Mouse (Mus musculus): Measurements from ENCODE around the gene Tmem207. TPM values are rescaled to one million over a fixed set of nuclear protein-coding genes. Genes with fewer than 3 reads are reported as not detected.

Tmem207 gene
- polyA plus RNA-seq, 1 experiment from 2014 or later = not detected

DNA sequence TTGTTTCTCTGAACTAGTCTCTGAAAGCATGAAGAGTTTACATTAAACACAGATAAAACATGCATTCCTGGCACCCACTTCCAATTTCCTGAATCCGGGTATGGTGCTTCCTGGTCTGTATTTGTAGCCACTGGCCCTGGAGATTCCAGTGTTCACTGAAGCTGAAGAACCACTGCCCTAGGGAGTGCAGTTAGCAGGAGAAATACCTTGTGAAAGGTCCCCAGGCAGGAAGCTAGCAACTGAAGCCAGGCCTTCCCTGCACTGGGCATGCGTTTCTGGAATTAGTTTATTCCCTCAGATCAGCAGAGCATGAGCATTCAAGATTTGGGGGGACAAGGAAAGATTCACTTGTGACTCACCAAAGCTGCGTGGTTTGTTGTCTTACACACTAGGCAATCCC lies 72.4 kb downstream of the Tmem207 start:
- H3K4me3 ChIP-seq = no peak overlapping the region
- no peaks in the 10 kb centered on the region for H3K4me1 ChIP-seq
- no peak for ATAC-seq (ENCODE audit: insufficient number of reproducible peaks, insufficient read depth, low FRiP score, low TSS enrichment, low read depth)
- 44% methylated on average over 3 of the region's 3 CpGs for WGBS
- no peak overlapping the region for H3K27ac ChIP-seq
- H3K27me3 ChIP-seq = no peaks in the 10 kb centered on the region
- H3K36me3 ChIP-seq = no peaks in the 10 kb centered on the region
- no peak overlapping the region for H3K4me2 ChIP-seq
- H3K9ac ChIP-seq = no peak overlapping the region
- H3K9me3 ChIP-seq = no peaks in the 10 kb centered on the region

Other genes starting within 250 kb of the Tmem207 start
- gene Cldn1, start 154.9 kb downstream of the Tmem207 start, polyA plus RNA-seq (2015; fragmentation: Nextera tagmentation; extraction: Ambion mirVana) = 12.6 and 14.1 TPM in 2 replicates
- gene Cldn16, start 63.6 kb downstream of the Tmem207 start, polyA plus RNA-seq (2015; fragmentation: Nextera tagmentation; extraction: Ambion mirVana) = not detected in 2 replicates
- gene Il1rap, start 54.9 kb upstream of the Tmem207 start, polyA plus RNA-seq (2015; fragmentation: Nextera tagmentation; extraction: Ambion mirVana) = 5.8 and 8.2 TPM in 2 replicates

All from embryonic facial prominence, embryonic 13.5 days (tissue).